Mouse (Mus musculus) right cerebral cortex, postnatal 10 days (tissue): ENCODE results near the gene Actr5.

Experiments
- DNase-seq, 2 experiments: peaks; one replicate each; pipeline ENCODE4 v3.0.0; 2021; ENCODE audit warnings: low spot score in 2 of 2

Actr5 gene

GRCm38 (mm10) chr2:158687804-158688241 lies 63.1 kb downstream of the Actr5 start:
- DNase-seq: peak; percentile 71 to 73
